Mouse (Mus musculus) MEL (cell line): ENCODE data around the gene Tmem164. TPM values are rescaled to one million over a fixed set of nuclear protein-coding genes. Genes with fewer than 3 reads are reported as not detected.

Source experiments
- DNase-seq: peaks from one replicate; pipeline ENCODE4 v3.0.0; 2011; ENCODE audit warnings: low read depth, low spot score
- H3K27ac ChIP-seq: 2 replicates; pipeline ENCODE4 v1.5.1; 2012; ENCODE audit warnings: low read depth, mild to moderate bottlenecking, control low read depth, low read length, moderate library complexity; ENCODE audit not compliant: control insufficient read depth
- H3K27me3 ChIP-seq, 2 experiments: fragments of 150-350 bp in 1 of 2; sonication (generic) in 1 of 2; 2 replicates each; pipeline ENCODE4 v1.6.1; 2012; ENCODE audit warnings: low read length in 2 of 2, mild to moderate bottlenecking in 2 of 2, improper control_type of control experiment in 1 of 2, moderate library complexity in 1 of 2; ENCODE audit not compliant: insufficient read depth in 2 of 2, control insufficient read depth in 1 of 2
- H3K36me3 ChIP-seq, 2 experiments: 2 replicates each; pipeline ENCODE4 v1.6.1; 2012 to 2014; ENCODE audit warnings: low read length in 2 of 2, improper control_type of control experiment in 1 of 2, inconsistent platforms in 1 of 2, mild to moderate bottlenecking in 1 of 2; ENCODE audit not compliant: insufficient read depth in 2 of 2, control insufficient read depth in 1 of 2
- H3K4me1 ChIP-seq, 2 experiments: fragments of 150-350 bp in 1 of 2; sonication (generic) in 1 of 2; 2 replicates each; pipeline ENCODE4 v1.6.1; 2012; ENCODE audit warnings: low read length in 2 of 2, improper control_type of control experiment in 1 of 2, mild to moderate bottlenecking in 1 of 2; ENCODE audit not compliant: insufficient read depth in 2 of 2, control insufficient read depth in 1 of 2
- H3K4me3 ChIP-seq, 2 experiments: fragments of 150-350 bp in 1 of 2; sonication (generic) in 1 of 2; 2 replicates each; pipeline ENCODE4 v1.5.1; 2012; ENCODE audit warnings: low read depth in 2 of 2, low read length in 2 of 2, mild to moderate bottlenecking in 2 of 2, moderate library complexity in 2 of 2, control low read depth in 1 of 2, improper control_type of control experiment in 1 of 2; ENCODE audit not compliant: control insufficient read depth in 1 of 2, insufficient read depth in 1 of 2
- H3K79me2 ChIP-seq: 2 replicates; pipeline ENCODE4 v1.6.1; 2012; ENCODE audit warnings: mild to moderate bottlenecking, low read length, moderate library complexity; ENCODE audit not compliant: control insufficient read depth, poor library complexity, insufficient read depth
- H3K9ac ChIP-seq: 2 replicates; pipeline ENCODE4 v1.6.1; 2012; ENCODE audit warnings: low read depth, mild to moderate bottlenecking, control low read depth, low read length, moderate library complexity; ENCODE audit not compliant: control insufficient read depth, poor library complexity, severe bottlenecking
- H3K9me3 ChIP-seq: fragments of 150-350 bp; sonication (generic); replicated peaks from 2 replicates; pipeline ENCODE4 v1.6.1; 2012; ENCODE audit warnings: mild to moderate bottlenecking, low read length, improper control_type of control experiment, moderate library complexity; ENCODE audit not compliant: insufficient read depth
- CHD1 ChIP-seq: IDR thresholded peaks from 2 replicates; pipeline ENCODE4 v1.6.1; 2012; ENCODE audit warnings: low read depth, mild to moderate bottlenecking, inconsistent platforms, low read length, improper control_type of control experiment
- CTCF ChIP-seq, 3 experiments: IDR thresholded peaks in 2 of 3; conservative IDR thresholded peaks in 1 of 3; 2 replicates each; pipeline ENCODE4 v1.5.1; 2011 to 2012; ENCODE audit warnings: low read length in 3 of 3, low read depth in 2 of 3, mild to moderate bottlenecking in 2 of 3, improper control_type of control experiment in 1 of 3, inconsistent platforms in 1 of 3, mixed read lengths in 1 of 3, moderate library complexity in 1 of 3; ENCODE audit not compliant: control insufficient read depth in 1 of 3, insufficient read depth in 1 of 3, poor library complexity in 1 of 3, severe bottlenecking in 1 of 3
- E2F4 ChIP-seq: IDR thresholded peaks from 2 replicates; pipeline ENCODE4 v1.6.1; 2011; ENCODE audit warnings: low read depth, low read length, improper control_type of control experiment, borderline replicate concordance
- EP300 ChIP-seq, 2 experiments: IDR thresholded peaks; 2 replicates each; pipeline ENCODE4 v1.6.1; 2011; ENCODE audit warnings: improper control_type of control experiment in 2 of 2, low read length in 2 of 2, low read depth in 1 of 2, mild to moderate bottlenecking in 1 of 2
- GATA1 ChIP-seq: IDR thresholded peaks from 2 replicates; pipeline ENCODE4 v1.6.1; 2011; ENCODE audit warnings: low read depth, low read length, improper control_type of control experiment
- KAT2A ChIP-seq: conservative IDR thresholded peaks from 2 replicates; pipeline ENCODE4 v1.6.1; 2012; ENCODE audit warnings: low read depth, low read length, improper control_type of control experiment, inconsistent platforms
- MAX ChIP-seq: IDR thresholded peaks from 2 replicates; pipeline ENCODE4 v1.6.1; 2011; ENCODE audit warnings: low read length, improper control_type of control experiment
- MAZ ChIP-seq: IDR thresholded peaks from 2 replicates; pipeline ENCODE4 v1.6.1; 2012; ENCODE audit warnings: low read depth, mild to moderate bottlenecking, inconsistent platforms, low read length, improper control_type of control experiment
- MEF2A ChIP-seq: IDR thresholded peaks from 2 replicates; pipeline ENCODE4 v1.6.1; 2014; ENCODE audit warnings: low read depth, mild to moderate bottlenecking, inconsistent platforms, low read length, improper control_type of control experiment; ENCODE audit not compliant: poor library complexity, insufficient replicate concordance, severe bottlenecking; ENCODE audit errors: extremely low read depth
- MXI1 ChIP-seq: IDR thresholded peaks from 2 replicates; pipeline ENCODE4 v1.6.1; 2011; ENCODE audit warnings: mild to moderate bottlenecking, low read depth, low read length, improper control_type of control experiment
- MYB ChIP-seq: IDR thresholded peaks from 2 replicates; pipeline ENCODE4 v1.6.1; 2011; ENCODE audit warnings: mild to moderate bottlenecking, low read depth, low read length, improper control_type of control experiment
- MYC ChIP-seq: IDR thresholded peaks from 2 replicates; pipeline ENCODE4 v1.6.1; 2011; ENCODE audit warnings: low read depth, mild to moderate bottlenecking, low read length, improper control_type of control experiment, moderate library complexity
- NELFE ChIP-seq: IDR thresholded peaks from 2 replicates; pipeline ENCODE4 v1.6.1; 2011; ENCODE audit warnings: low read depth, low read length, improper control_type of control experiment
- POLR2AphosphoS2 ChIP-seq: IDR thresholded peaks from 2 replicates; pipeline ENCODE4 v1.6.1; 2011; ENCODE audit warnings: low read length, improper control_type of control experiment
- POLR2AphosphoS5 ChIP-seq: IDR thresholded peaks from 2 replicates; pipeline ENCODE4 v1.6.1; 2012; ENCODE audit warnings: low read depth, borderline replicate concordance, mild to moderate bottlenecking, inconsistent platforms, low read length, moderate library complexity, mixed read lengths
- RAD21 ChIP-seq: IDR thresholded peaks from 2 replicates; pipeline ENCODE4 v1.6.1; 2011; ENCODE audit warnings: mild to moderate bottlenecking, low read depth, low read length, improper control_type of control experiment
- RCOR1 ChIP-seq: IDR thresholded peaks from 2 replicates; pipeline ENCODE4 v1.6.1; 2012; ENCODE audit warnings: low read depth, mild to moderate bottlenecking, inconsistent platforms, low read length, improper control_type of control experiment
- SMC3 ChIP-seq: IDR thresholded peaks from 2 replicates; pipeline ENCODE4 v1.6.1; 2011; ENCODE audit warnings: low read depth, low read length, improper control_type of control experiment
- TAL1 ChIP-seq: IDR thresholded peaks from 2 replicates; pipeline ENCODE4 v1.6.1; 2012; ENCODE audit warnings: mild to moderate bottlenecking, inconsistent platforms, low read length, moderate library complexity, mixed read lengths
- TBP ChIP-seq: IDR thresholded peaks from 2 replicates; pipeline ENCODE4 v1.8.0; 2011; ENCODE audit warnings: low read depth, low read length, improper control_type of control experiment
- TCF12 ChIP-seq: IDR thresholded peaks from 2 replicates; pipeline ENCODE4 v1.6.1; 2014; ENCODE audit warnings: low read depth, mild to moderate bottlenecking, inconsistent platforms, low read length, improper control_type of control experiment, moderate library complexity
- UBTF ChIP-seq: IDR thresholded peaks from 2 replicates; pipeline ENCODE4 v1.6.1; 2012; ENCODE audit warnings: low read depth, mild to moderate bottlenecking, inconsistent platforms, low read length, improper control_type of control experiment, moderate library complexity, borderline replicate concordance; ENCODE audit not compliant: insufficient read depth
- ZC3H11A ChIP-seq: IDR thresholded peaks from 2 replicates; pipeline ENCODE4 v1.6.1; 2012; ENCODE audit warnings: low read depth, mild to moderate bottlenecking, inconsistent platforms, low read length, improper control_type of control experiment
- ZKSCAN1 ChIP-seq: IDR thresholded peaks from 2 replicates; pipeline ENCODE4 v1.6.1; 2012; ENCODE audit warnings: low read depth, mild to moderate bottlenecking, inconsistent platforms, low read length, improper control_type of control experiment, moderate library complexity
- ZMIZ1 ChIP-seq: IDR thresholded peaks from 2 replicates; pipeline ENCODE4 v1.6.1; 2012; ENCODE audit warnings: low read depth, mild to moderate bottlenecking, inconsistent platforms, low read length, improper control_type of control experiment, moderate library complexity
- polyA plus RNA-seq, 2 experiments: library from polyadenylated mRNA; stranded (reverse) in 1 of 2; unstranded in 1 of 2; fragments of >175 nt in 1 of 2; fragments of >200 nt in 1 of 2; gene quantifications; 2 replicates each; pipeline versions ENCODE4 v1.2.1 to v1.2.4; 2012; ENCODE audit warnings: low replicate concordance in 2 of 2, low read depth in 1 of 2; ENCODE audit not compliant: insufficient read length in 2 of 2, insufficient read depth in 1 of 2, missing spikeins in 1 of 2
- total RNA-seq: library from RNA; depleted of rRNA; stranded (reverse); fragments of 300-350 nt; gene quantifications from 2 replicates; pipeline ENCODE4 v1.2.3, GENCODE M21; 2012

Gene Tmem164
- total and polyA plus RNA-seq, 3 experiments: 34.3 to 92.4 (median 72.8) TPM

- Histone ChIP-seq H3K4me3 (no peak overlapping the region), H3K36me3 (peaks cover 7 to 15% of the 10 kb centered on the region in 2 experiments), H3K27me3 (no peaks in the 10 kb centered on the region), H3K4me1 (peaks cover 5 to 12% of the 10 kb centered on the region in 2 experiments)
- no peak for DNase-seq
- TF ChIP-seq TBP (no peak), MAX (no peak), MYC (no peak), TAL1 (no peak), KAT2A (no peak), POLR2AphosphoS5 (no peak), UBTF (no peak), CHD1 (no peak), RCOR1 (no peak), ZC3H11A (no peak), TCF12 (no peak), SMC3 (no peak), MXI1 (no peak), CTCF (IDR thresholded peaks at IDR 0.05 in 2 of 3, conservative IDR thresholded peaks at IDR 0.05 in 1 of 3; ENCODE audit: control insufficient read depth in 1 of 3, insufficient read depth in 1 of 3, low read depth in 2 of 3, low read length in 3 of 3, poor library complexity in 1 of 3, severe bottlenecking in 1 of 3) (no peak), E2F4 (no peak), ZKSCAN1 (no peak), MAZ (no peak), MYB (no peak)
- TF ChIP-seq, all 39 proteins: peak for 0
- Histone ChIP-seq H3K9ac (no peak overlapping the region), H3K27ac (no peak overlapping the region), H3K9me3 (no peaks in the 10 kb centered on the region), H3K79me2 (peaks cover 4% of the 10 kb centered on the region)
These were observed 20.9 kb downstream of the Tmem164 start for GRCm38 (mm10) chrX:142702094-142702493.

- Histone ChIP-seq H3K27me3 (no peaks in the 10 kb centered on the region), H3K27ac (no peak overlapping the region), H3K79me2 (peaks cover 6% of the 10 kb centered on the region), H3K4me1 (peaks cover 5 to 10% of the 10 kb centered on the region in 2 experiments), H3K4me3 (no peak overlapping the region), H3K9me3 (no peaks in the 10 kb centered on the region), H3K36me3 (peaks cover 8 to 13% of the 10 kb centered on the region in 2 experiments), H3K9ac (no peak overlapping the region)
- no peak for DNase-seq
- no peak for TF ChIP-seq MEF2A
- TF ChIP-seq ZMIZ1: no peak
- TF ChIP-seq POLR2AphosphoS2: no peak
- TF ChIP-seq UBTF: no peak
- no peak for TF ChIP-seq TBP
- TF ChIP-seq CTCF (IDR thresholded peaks at IDR 0.05 in 2 of 3, conservative IDR thresholded peaks at IDR 0.05 in 1 of 3; ENCODE audit: control insufficient read depth in 1 of 3, insufficient read depth in 1 of 3, low read depth in 2 of 3, low read length in 3 of 3, poor library complexity in 1 of 3, severe bottlenecking in 1 of 3): no peak
- TF ChIP-seq KAT2A: no peak
- no peak for TF ChIP-seq EP300 (IDR thresholded peaks at IDR 0.05; ENCODE audit: low read depth in 1 of 2, low read length in 2 of 2)
- no peak for TF ChIP-seq MYC
- TF ChIP-seq TCF12: no peak
- TF ChIP-seq NELFE: no peak
- TF ChIP-seq MXI1: no peak
- no peak for TF ChIP-seq E2F4
- TF ChIP-seq GATA1: no peak
- TF ChIP-seq POLR2AphosphoS5: no peak
- no peak for TF ChIP-seq RAD21
These were observed 21.4 kb downstream of the Tmem164 start for GRCm38 (mm10) chrX:142702566-142702965.
